Mouse (Mus musculus): ENCODE measurements around the gene Hspb7. TPM values are rescaled to one million over a fixed set of nuclear protein-coding genes. Genes with fewer than 3 reads are reported as not detected.

Hspb7 gene
- polyA plus RNA-seq, 1 experiment from 2014 or later: 0.41 TPM

- Histone ChIP-seq H3K27me3 (ENCODE audit: insufficient read depth, low read length) (no peaks in the 10 kb centered on the region), H3K4me1 (replicated peaks; ENCODE audit: insufficient read depth, low read length) (peaks cover 40% of the 10 kb centered on the region), H3K9ac (ENCODE audit: low read depth, low read length) (no peak overlapping the region), H3K27ac (no peak overlapping the region), H3K4me3 (replicated peaks; ENCODE audit: low read depth, low read length) (no peak overlapping the region), H3K36me3 (ENCODE audit: insufficient read depth, low read length) (no peaks in the 10 kb centered on the region), H3K4me2 (ENCODE audit: low read length) (no peak overlapping the region), H3K9me3 (replicated peaks; ENCODE audit: low read length) (no peaks in the 10 kb centered on the region)
- WGBS: 77% methylated on average over 5 of the region's 5 CpGs
- ATAC-seq (replicated peaks; ENCODE audit: low FRiP score, low read depth): no peak
- no peak for DNase-seq (ENCODE audit: low spot score)
- TF ChIP-seq CTCF (IDR thresholded peaks at IDR 0.05; ENCODE audit: low read depth): no peak
Observed at GRCm38 (mm10) chr4:141423288-141423687, 2.7 kb downstream of the Hspb7 start.

GRCm38 (mm10) chr4:141423691-141424431 lies 3.3 kb downstream of the Hspb7 start:
- Histone ChIP-seq H3K9ac (ENCODE audit: low read depth, low read length) (no peak overlapping the region), H3K36me3 (ENCODE audit: insufficient read depth, low read length) (no peaks in the 10 kb centered on the region), H3K9me3 (replicated peaks; ENCODE audit: low read length) (no peaks in the 10 kb centered on the region), H3K27ac (no peak overlapping the region), H3K4me1 (replicated peaks; ENCODE audit: insufficient read depth, low read length) (peaks cover 40% of the 10 kb centered on the region), H3K4me2 (ENCODE audit: low read length) (no peak overlapping the region), H3K4me3 (replicated peaks; ENCODE audit: low read depth, low read length) (no peak overlapping the region), H3K27me3 (ENCODE audit: insufficient read depth, low read length) (no peaks in the 10 kb centered on the region)
- ATAC-seq (replicated peaks; ENCODE audit: low FRiP score, low read depth) (no peak), DNase-seq (ENCODE audit: low spot score) (no peak)
- TF ChIP-seq CTCF (IDR thresholded peaks at IDR 0.05; ENCODE audit: low read depth): no peak
- 82% methylated on average over 13 of the region's 13 CpGs for WGBS

GRCm38 (mm10) chr4:141425484-141426479 lies 5.2 kb downstream of the Hspb7 start:
- ATAC-seq (replicated peaks; ENCODE audit: low FRiP score, low read depth) (peak; percentile 85), DNase-seq (ENCODE audit: low spot score) (peak; percentile 48)
- Histone ChIP-seq H3K9me3 (replicated peaks; ENCODE audit: low read length) (no peaks in the 10 kb centered on the region), H3K36me3 (ENCODE audit: insufficient read depth, low read length) (no peaks in the 10 kb centered on the region), H3K4me1 (replicated peaks; ENCODE audit: insufficient read depth, low read length) (peaks cover 28% of the 10 kb centered on the region), H3K9ac (ENCODE audit: low read depth, low read length) (peak overlapping the region; percentile 55), H3K4me2 (ENCODE audit: low read length) (peak overlapping the region; percentile 82), H3K4me3 (replicated peaks; ENCODE audit: low read depth, low read length) (peak overlapping the region; percentile 34), H3K27me3 (ENCODE audit: insufficient read depth, low read length) (no peaks in the 10 kb centered on the region), H3K27ac (peak overlapping the region; percentile 79)
- TF ChIP-seq CTCF (IDR thresholded peaks at IDR 0.05; ENCODE audit: low read depth): no peak
- WGBS: 4% methylated on average over 35 of the region's 36 CpGs

- Histone ChIP-seq H3K27ac (peak overlapping the region; percentile 79), H3K27me3 (ENCODE audit: insufficient read depth, low read length) (no peaks in the 10 kb centered on the region), H3K4me1 (replicated peaks; ENCODE audit: insufficient read depth, low read length) (peaks cover 20% of the 10 kb centered on the region; the same call in 1 of the 2 replicates), H3K9me3 (replicated peaks; ENCODE audit: low read length) (no peaks in the 10 kb centered on the region), H3K4me3 (replicated peaks; ENCODE audit: low read depth, low read length) (no peak overlapping the region), H3K4me2 (ENCODE audit: low read length) (no peak overlapping the region), H3K36me3 (ENCODE audit: insufficient read depth, low read length) (no peaks in the 10 kb centered on the region), H3K9ac (ENCODE audit: low read depth, low read length) (no peak overlapping the region)
- no peak for DNase-seq (ENCODE audit: low spot score)
- ATAC-seq (replicated peaks; ENCODE audit: low FRiP score, low read depth): no peak
- TF ChIP-seq CTCF (IDR thresholded peaks at IDR 0.05; ENCODE audit: low read depth): no peak
- 71% methylated on average over 10 of the region's 10 CpGs for WGBS
Observed at GRCm38 (mm10) chr4:141426796-141427745, 6.5 kb downstream of the Hspb7 start.

GRCm38 (mm10) chr4:141427921-141428320 lies 7.3 kb downstream of the Hspb7 start:
- Histone ChIP-seq H3K4me1 (replicated peaks; ENCODE audit: insufficient read depth, low read length) (peaks cover 20% of the 10 kb centered on the region; the same call in 1 of the 2 replicates), H3K27me3 (ENCODE audit: insufficient read depth, low read length) (no peaks in the 10 kb centered on the region), H3K9me3 (replicated peaks; ENCODE audit: low read length) (no peaks in the 10 kb centered on the region), H3K4me2 (ENCODE audit: low read length) (no peak overlapping the region), H3K4me3 (replicated peaks; ENCODE audit: low read depth, low read length) (no peak overlapping the region), H3K36me3 (ENCODE audit: insufficient read depth, low read length) (no peaks in the 10 kb centered on the region), H3K27ac (no peak overlapping the region), H3K9ac (ENCODE audit: low read depth, low read length) (no peak overlapping the region)
- ATAC-seq (replicated peaks; ENCODE audit: low FRiP score, low read depth) (no peak), DNase-seq (ENCODE audit: low spot score) (no peak)
- WGBS: 91% methylated on average over 13 of the region's 13 CpGs
- TF ChIP-seq CTCF (IDR thresholded peaks at IDR 0.05; ENCODE audit: low read depth): no peak
